Mouse (Mus musculus) embryonic facial prominence, embryonic 13.5 days (tissue): ENCODE measurements at regions not wholly inside any gene's neighbourhood (a gene's known extent, or its start where the extent isn't known, plus 50 kb on each side); places are given as distances from the start of the nearest gene placed in this dataset.

ENCODE experiments used
- ATAC-seq: fragments of 200-750 bp; cut with Nextera tagmentation; 2 replicates; pipeline ENCODE4 v1.8.0; 2017; ENCODE audit warnings: low read depth; ENCODE audit not compliant: insufficient number of reproducible peaks, insufficient read depth, low FRiP score, low TSS enrichment
- H3K27ac ChIP-seq: fragments of 300-500 bp; sonication (generic); 2 replicates; pipeline ENCODE4 v1.5.1; 2015; ENCODE audit warnings: moderate library complexity, mild to moderate bottlenecking, inconsistent platforms
- H3K27me3 ChIP-seq: fragments of 300-500 bp; sonication (generic); 2 replicates; pipeline ENCODE4 v1.6.1; 2015; ENCODE audit warnings: mild to moderate bottlenecking, inconsistent platforms
- H3K36me3 ChIP-seq: fragments of 300-500 bp; sonication (generic); 2 replicates; pipeline ENCODE4 v1.6.1; 2015; ENCODE audit warnings: mild to moderate bottlenecking, inconsistent platforms
- H3K4me1 ChIP-seq: fragments of 300-500 bp; sonication (generic); 2 replicates; pipeline ENCODE4 v1.6.1; 2015; ENCODE audit warnings: inconsistent platforms
- H3K4me2 ChIP-seq: fragments of 300-500 bp; sonication (generic); 2 replicates; pipeline ENCODE4 v1.6.1; 2015; ENCODE audit warnings: moderate library complexity, mild to moderate bottlenecking, inconsistent platforms
- H3K4me3 ChIP-seq: fragments of 300-500 bp; sonication (generic); 2 replicates; pipeline ENCODE4 v1.5.1; 2015; ENCODE audit warnings: mild to moderate bottlenecking, inconsistent platforms
- H3K9ac ChIP-seq: fragments of 300-500 bp; sonication (generic); 2 replicates; pipeline ENCODE4 v1.6.1; 2015; ENCODE audit warnings: mild to moderate bottlenecking, inconsistent platforms
- H3K9me3 ChIP-seq: fragments of 300-500 bp; sonication (generic); 2 replicates; pipeline ENCODE4 v1.6.1; 2016; ENCODE audit warnings: inconsistent platforms
- WGBS: fragments of 180-500 bp; shearing (Covaris S2); methylation state at CpG from one replicate; pipeline ENCODE4 v1.1.7; 2015; ENCODE audit warnings: mixed read lengths; 5-methylcytosine and 5-hydroxymethylcytosine counted together

- Histone ChIP-seq H3K27me3 (no peaks in the 10 kb centered on the region), H3K4me1 (0 out of 2 replicates have a peak, but pooled peaks cover 3% of the 10 kb centered on the region), H3K4me2 (no peak overlapping the region), H3K9me3 (no peaks in the 10 kb centered on the region), H3K9ac (no peak overlapping the region), H3K4me3 (no peak overlapping the region), H3K27ac (no peak overlapping the region), H3K36me3 (no peaks in the 10 kb centered on the region)
- 84% methylated on average over 8 of the region's 8 CpGs for WGBS
- no peak for ATAC-seq
These were observed 180.1 kb upstream of the Cdkn2b start for GRCm38 (mm10) chr4:89490947-89491346.

GRCm38 (mm10) chr4:89487416-89488165, 176.8 kb upstream of the Cdkn2b start:
- 74% methylated on average over 5 of the region's 5 CpGs for WGBS

GRCm38 (mm10) chr4:89486963-89487362, 176.1 kb upstream of the Cdkn2b start:
- no peak for ATAC-seq
- Histone ChIP-seq H3K4me2 (no peak overlapping the region), H3K27me3 (no peaks in the 10 kb centered on the region), H3K4me3 (no peak overlapping the region), H3K4me1 (0 out of 2 replicates have a peak, but pooled peaks cover 3% of the 10 kb centered on the region), H3K9me3 (no peaks in the 10 kb centered on the region), H3K36me3 (no peaks in the 10 kb centered on the region), H3K27ac (no peak overlapping the region), H3K9ac (no peak overlapping the region)
- 73% methylated on average over 4 of the region's 4 CpGs for WGBS

More at GRCm38 (mm10) chr4:89487416-89488165, 176.8 kb upstream of the Cdkn2b start:
- Histone ChIP-seq H3K36me3 (no peaks in the 10 kb centered on the region), H3K27me3 (no peaks in the 10 kb centered on the region), H3K4me1 (0 out of 2 replicates have a peak, but pooled peaks cover 3% of the 10 kb centered on the region), H3K4me2 (no peak overlapping the region), H3K4me3 (no peak overlapping the region), H3K27ac (no peak overlapping the region), H3K9me3 (no peaks in the 10 kb centered on the region), H3K9ac (no peak overlapping the region)
- no peak for ATAC-seq

- H3K27me3 ChIP-seq = no peaks in the 10 kb centered on the region
- H3K9me3 ChIP-seq = no peaks in the 10 kb centered on the region
- 50% methylated on average over 11 of the region's 11 CpGs for WGBS
These were observed 175.2 kb upstream of the Cdkn2b start for GRCm38 (mm10) chr4:89485981-89486531.

GRCm38 (mm10) chr4:89478646-89479237, 167.9 kb upstream of the Cdkn2b start:
- 50% methylated on average over 12 of the region's 12 CpGs for WGBS
- H3K4me2 ChIP-seq = no peak overlapping the region

More at GRCm38 (mm10) chr4:89485981-89486531, 175.2 kb upstream of the Cdkn2b start:
- no peak overlapping the region for H3K27ac ChIP-seq
- ATAC-seq = no peak
- no peak overlapping the region for H3K9ac ChIP-seq
- H3K4me1 ChIP-seq = 0 out of 2 replicates have a peak, but pooled peaks cover 3% of the 10 kb centered on the region
- H3K4me2 ChIP-seq = no peak overlapping the region
- no peak overlapping the region for H3K4me3 ChIP-seq
- no peaks in the 10 kb centered on the region for H3K36me3 ChIP-seq

GRCm38 (mm10) chr4:89475848-89476247, 165.0 kb upstream of the Cdkn2b start:
- no peak overlapping the region for H3K4me3 ChIP-seq
- H3K4me1 ChIP-seq = no peaks in the 10 kb centered on the region
- no peaks in the 10 kb centered on the region for H3K9me3 ChIP-seq
- 80% methylated on average over 3 of the region's 3 CpGs for WGBS
- H3K9ac ChIP-seq = no peak overlapping the region
- no peak overlapping the region for H3K4me2 ChIP-seq
- H3K36me3 ChIP-seq = no peaks in the 10 kb centered on the region
- ATAC-seq = no peak
- no peaks in the 10 kb centered on the region for H3K27me3 ChIP-seq
- H3K27ac ChIP-seq = no peak overlapping the region

More at GRCm38 (mm10) chr4:89478646-89479237, 167.9 kb upstream of the Cdkn2b start:
- Histone ChIP-seq H3K9me3 (no peaks in the 10 kb centered on the region), H3K27me3 (no peaks in the 10 kb centered on the region), H3K27ac (no peak overlapping the region), H3K9ac (no peak overlapping the region), H3K36me3 (no peaks in the 10 kb centered on the region), H3K4me1 (no peaks in the 10 kb centered on the region), H3K4me3 (no peak overlapping the region)
- 0 out of 2 replicates have a peak, but pooled peaks have one; percentile 37 for ATAC-seq

- H3K9me3 ChIP-seq = no peaks in the 10 kb centered on the region
- H3K4me1 ChIP-seq = peaks cover 1% of the 10 kb centered on the region; the same call in 1 of the 2 replicates
- 46% methylated on average over 7 of the region's 7 CpGs for WGBS
- no peak overlapping the region for H3K27ac ChIP-seq
- H3K9ac ChIP-seq = no peak overlapping the region
- H3K4me2 ChIP-seq = no peak overlapping the region
- ATAC-seq = no peak
- no peaks in the 10 kb centered on the region for H3K27me3 ChIP-seq
- H3K36me3 ChIP-seq = no peaks in the 10 kb centered on the region
- H3K4me3 ChIP-seq = no peak overlapping the region
These were observed 164.2 kb upstream of the Cdkn2b start for GRCm38 (mm10) chr4:89474836-89475541.

GRCm38 (mm10) chr4:89471426-89471825, 160.6 kb upstream of the Cdkn2b start:
- H3K9me3 ChIP-seq = no peaks in the 10 kb centered on the region
- no peak overlapping the region for H3K4me2 ChIP-seq
- no peaks in the 10 kb centered on the region for H3K36me3 ChIP-seq
- no peaks in the 10 kb centered on the region for H3K27me3 ChIP-seq
- H3K4me3 ChIP-seq = no peak overlapping the region
- no peak overlapping the region for H3K9ac ChIP-seq
- WGBS = 92% methylated on average over 1 of the region's 1 CpGs
- H3K27ac ChIP-seq = no peak overlapping the region
- H3K4me1 ChIP-seq = peaks cover 10% of the 10 kb centered on the region; the same call in 1 of the 2 replicates
- no peak for ATAC-seq

GRCm38 (mm10) chr4:89470756-89471155, 159.9 kb upstream of the Cdkn2b start:
- WGBS = 81% methylated on average over 2 of the region's 2 CpGs
- no peak for ATAC-seq
- H3K27ac ChIP-seq = no peak overlapping the region
- H3K9me3 ChIP-seq = no peaks in the 10 kb centered on the region
- no peak overlapping the region for H3K9ac ChIP-seq
- no peaks in the 10 kb centered on the region for H3K27me3 ChIP-seq
- H3K4me1 ChIP-seq = peaks cover 10% of the 10 kb centered on the region; the same call in 1 of the 2 replicates
- no peak overlapping the region for H3K4me2 ChIP-seq
- no peak overlapping the region for H3K4me3 ChIP-seq
- H3K36me3 ChIP-seq = no peaks in the 10 kb centered on the region

GRCm38 (mm10) chr4:89469883-89470282, 159.0 kb upstream of the Cdkn2b start:
- 10% methylated on average over 8 of the region's 8 CpGs for WGBS
- H3K27me3 ChIP-seq = no peaks in the 10 kb centered on the region
- no peaks in the 10 kb centered on the region for H3K36me3 ChIP-seq
- 0 out of 2 replicates have a peak overlapping the region, but pooled peaks have one; percentile 18 for H3K4me2 ChIP-seq
- no peak overlapping the region for H3K4me3 ChIP-seq
- ATAC-seq = no peak
- H3K4me1 ChIP-seq = peaks cover 10% of the 10 kb centered on the region; the same call in 1 of the 2 replicates
- no peaks in the 10 kb centered on the region for H3K9me3 ChIP-seq
- no peak overlapping the region for H3K9ac ChIP-seq
- H3K27ac ChIP-seq = no peak overlapping the region

- Histone ChIP-seq H3K4me1 (peaks cover 10% of the 10 kb centered on the region; the same call in 1 of the 2 replicates), H3K27ac (no peak overlapping the region), H3K4me2 (no peak overlapping the region), H3K27me3 (no peaks in the 10 kb centered on the region), H3K9ac (no peak overlapping the region), H3K9me3 (no peaks in the 10 kb centered on the region), H3K36me3 (no peaks in the 10 kb centered on the region), H3K4me3 (no peak overlapping the region)
- WGBS = 29% methylated on average over 3 of the region's 3 CpGs
- ATAC-seq = no peak
These were observed 158.6 kb upstream of the Cdkn2b start for GRCm38 (mm10) chr4:89469406-89469805.
